Mouse (Mus musculus): ENCODE measurements around the gene Sema5a. TPM values are rescaled to one million over a fixed set of nuclear protein-coding genes. Genes with fewer than 3 reads are reported as not detected.

The Sema5a gene
- polyA plus RNA-seq, 1 experiment from 2014 or later, result 24.9 TPM

- H3K9ac ChIP-seq (replicated peaks; ENCODE audit: low read depth, low read length), result no peak overlapping the region
- WGBS, result 86% methylated on average over 2 of the region's 2 CpGs
- no peaks in the 10 kb centered on the region for H3K4me1 ChIP-seq (ENCODE audit: control insufficient read depth, insufficient read depth, low read length)
- H3K9me3 ChIP-seq (ENCODE audit: control insufficient read depth, low read depth, low read length), result no peaks in the 10 kb centered on the region
- H3K4me3 ChIP-seq (ENCODE audit: low read depth, low read length), result no peak overlapping the region
- no peak overlapping the region for H3K4me2 ChIP-seq (replicated peaks; ENCODE audit: low read depth, low read length)
- no peaks in the 10 kb centered on the region for H3K36me3 ChIP-seq (ENCODE audit: control insufficient read depth, insufficient read depth, low read length)
- no peaks in the 10 kb centered on the region for H3K27me3 ChIP-seq (ENCODE audit: control insufficient read depth, insufficient read depth, low read length)
- no peak overlapping the region for H3K27ac ChIP-seq (ENCODE audit: low read length)
- no peak for ATAC-seq (ENCODE audit: insufficient number of reproducible peaks, insufficient read depth, low FRiP score, low read depth)
These were observed 261.3 kb downstream of the Sema5a start for GRCm38 (mm10) chr15:32505941-32506340.

- no peak for ATAC-seq (ENCODE audit: insufficient number of reproducible peaks, insufficient read depth, low FRiP score, low read depth)
- H3K9me3 ChIP-seq (ENCODE audit: control insufficient read depth, low read depth, low read length), result no peaks in the 10 kb centered on the region
- H3K4me2 ChIP-seq (replicated peaks; ENCODE audit: low read depth, low read length), result no peak overlapping the region
- H3K4me3 ChIP-seq (ENCODE audit: low read depth, low read length), result no peak overlapping the region
- no peak overlapping the region for H3K27ac ChIP-seq (ENCODE audit: low read length)
- no peaks in the 10 kb centered on the region for H3K36me3 ChIP-seq (ENCODE audit: control insufficient read depth, insufficient read depth, low read length)
- H3K27me3 ChIP-seq (ENCODE audit: control insufficient read depth, insufficient read depth, low read length), result no peaks in the 10 kb centered on the region
- H3K9ac ChIP-seq (replicated peaks; ENCODE audit: low read depth, low read length), result no peak overlapping the region
- H3K4me1 ChIP-seq (ENCODE audit: control insufficient read depth, insufficient read depth, low read length), result no peaks in the 10 kb centered on the region
These were observed 263.7 kb downstream of the Sema5a start for GRCm38 (mm10) chr15:32508282-32508681.

GRCm38 (mm10) chr15:32514877-32515276, 270.3 kb downstream of the Sema5a start:
- H3K27ac ChIP-seq (ENCODE audit: low read length), result no peak overlapping the region
- H3K9ac ChIP-seq (replicated peaks; ENCODE audit: low read depth, low read length), result no peak overlapping the region

GRCm38 (mm10) chr15:32517954-32518353, 273.3 kb downstream of the Sema5a start:
- H3K27ac ChIP-seq (ENCODE audit: low read length), result no peak overlapping the region
- no peak overlapping the region for H3K9ac ChIP-seq (replicated peaks; ENCODE audit: low read depth, low read length)
- H3K36me3 ChIP-seq (ENCODE audit: control insufficient read depth, insufficient read depth, low read length), result no peaks in the 10 kb centered on the region
- H3K9me3 ChIP-seq (ENCODE audit: control insufficient read depth, low read depth, low read length), result no peaks in the 10 kb centered on the region
- H3K4me3 ChIP-seq (ENCODE audit: low read depth, low read length), result no peak overlapping the region
- no peak for ATAC-seq (ENCODE audit: insufficient number of reproducible peaks, insufficient read depth, low FRiP score, low read depth)
- 85% methylated on average over 2 of the region's 2 CpGs for WGBS
- H3K4me1 ChIP-seq (ENCODE audit: control insufficient read depth, insufficient read depth, low read length), result no peaks in the 10 kb centered on the region
- no peak overlapping the region for H3K4me2 ChIP-seq (replicated peaks; ENCODE audit: low read depth, low read length)
- no peaks in the 10 kb centered on the region for H3K27me3 ChIP-seq (ENCODE audit: control insufficient read depth, insufficient read depth, low read length)

More at GRCm38 (mm10) chr15:32514877-32515276, 270.3 kb downstream of the Sema5a start:
- 11% methylated on average over 1 of the region's 1 CpGs for WGBS
- no peak overlapping the region for H3K4me2 ChIP-seq (replicated peaks; ENCODE audit: low read depth, low read length)
- ATAC-seq (ENCODE audit: insufficient number of reproducible peaks, insufficient read depth, low FRiP score, low read depth), result no peak
- no peaks in the 10 kb centered on the region for H3K9me3 ChIP-seq (ENCODE audit: control insufficient read depth, low read depth, low read length)
- H3K36me3 ChIP-seq (ENCODE audit: control insufficient read depth, insufficient read depth, low read length), result no peaks in the 10 kb centered on the region
- H3K27me3 ChIP-seq (ENCODE audit: control insufficient read depth, insufficient read depth, low read length), result no peaks in the 10 kb centered on the region
- H3K4me3 ChIP-seq (ENCODE audit: low read depth, low read length), result no peak overlapping the region
- no peaks in the 10 kb centered on the region for H3K4me1 ChIP-seq (ENCODE audit: control insufficient read depth, insufficient read depth, low read length)

DNA sequence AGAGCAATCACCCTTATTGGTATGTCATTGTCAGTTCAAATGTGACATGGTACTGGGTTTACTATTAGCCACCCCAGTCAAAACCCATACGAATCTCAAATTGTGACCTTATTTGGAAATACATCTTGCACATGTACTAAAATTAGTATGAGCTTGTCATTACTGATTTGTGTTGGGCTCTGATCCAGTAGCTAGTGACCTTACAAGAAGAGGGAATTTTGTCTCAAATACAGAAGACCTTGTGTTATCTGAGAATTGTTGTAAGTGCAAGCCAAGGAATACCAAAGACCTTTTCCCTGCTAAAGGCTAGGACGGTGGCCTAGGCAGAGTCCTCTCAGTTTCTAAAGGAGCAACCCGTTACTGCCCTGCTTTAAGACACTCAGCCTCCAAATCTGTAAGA, 287.9 kb downstream of the Sema5a start:
- Histone ChIP-seq H3K4me1 (ENCODE audit: control insufficient read depth, insufficient read depth, low read length) (no peaks in the 10 kb centered on the region), H3K4me3 (ENCODE audit: low read depth, low read length) (no peak overlapping the region), H3K9me3 (ENCODE audit: control insufficient read depth, low read depth, low read length) (no peaks in the 10 kb centered on the region), H3K36me3 (ENCODE audit: control insufficient read depth, insufficient read depth, low read length) (no peaks in the 10 kb centered on the region), H3K27ac (ENCODE audit: low read length) (no peak overlapping the region), H3K9ac (replicated peaks; ENCODE audit: low read depth, low read length) (no peak overlapping the region), H3K4me2 (replicated peaks; ENCODE audit: low read depth, low read length) (no peak overlapping the region), H3K27me3 (ENCODE audit: control insufficient read depth, insufficient read depth, low read length) (no peaks in the 10 kb centered on the region)
- 70% methylated on average over 3 of the region's 3 CpGs for WGBS
- ATAC-seq (ENCODE audit: insufficient number of reproducible peaks, insufficient read depth, low FRiP score, low read depth), result no peak

GRCm38 (mm10) chr15:32533541-32534080, 289.0 kb downstream of the Sema5a start:
- no peak overlapping the region for H3K4me2 ChIP-seq (replicated peaks; ENCODE audit: low read depth, low read length)
- no peak overlapping the region for H3K27ac ChIP-seq (ENCODE audit: low read length)
- no peaks in the 10 kb centered on the region for H3K4me1 ChIP-seq (ENCODE audit: control insufficient read depth, insufficient read depth, low read length)
- no peak overlapping the region for H3K9ac ChIP-seq (replicated peaks; ENCODE audit: low read depth, low read length)
- H3K4me3 ChIP-seq (ENCODE audit: low read depth, low read length), result no peak overlapping the region
- no peaks in the 10 kb centered on the region for H3K36me3 ChIP-seq (ENCODE audit: control insufficient read depth, insufficient read depth, low read length)
- H3K27me3 ChIP-seq (ENCODE audit: control insufficient read depth, insufficient read depth, low read length), result no peaks in the 10 kb centered on the region
- H3K9me3 ChIP-seq (ENCODE audit: control insufficient read depth, low read depth, low read length), result no peaks in the 10 kb centered on the region
- 12% methylated on average over 1 of the region's 1 CpGs for WGBS
- no peak for ATAC-seq (ENCODE audit: insufficient number of reproducible peaks, insufficient read depth, low FRiP score, low read depth)

- 56% methylated on average over 6 of the region's 6 CpGs for WGBS
- Histone ChIP-seq H3K9me3 (ENCODE audit: control insufficient read depth, low read depth, low read length) (no peaks in the 10 kb centered on the region), H3K27ac (ENCODE audit: low read length) (no peak overlapping the region), H3K27me3 (ENCODE audit: control insufficient read depth, insufficient read depth, low read length) (no peaks in the 10 kb centered on the region), H3K4me3 (ENCODE audit: low read depth, low read length) (no peak overlapping the region), H3K4me1 (ENCODE audit: control insufficient read depth, insufficient read depth, low read length) (no peaks in the 10 kb centered on the region), H3K9ac (replicated peaks; ENCODE audit: low read depth, low read length) (no peak overlapping the region), H3K4me2 (replicated peaks; ENCODE audit: low read depth, low read length) (no peak overlapping the region), H3K36me3 (ENCODE audit: control insufficient read depth, insufficient read depth, low read length) (no peaks in the 10 kb centered on the region)
- ATAC-seq (ENCODE audit: insufficient number of reproducible peaks, insufficient read depth, low FRiP score, low read depth), result no peak
These were observed 292.3 kb downstream of the Sema5a start for GRCm38 (mm10) chr15:32536755-32537503.

- no peaks in the 10 kb centered on the region for H3K36me3 ChIP-seq (ENCODE audit: control insufficient read depth, insufficient read depth, low read length)
- H3K4me2 ChIP-seq (replicated peaks; ENCODE audit: low read depth, low read length), result no peak overlapping the region
- ATAC-seq (ENCODE audit: insufficient number of reproducible peaks, insufficient read depth, low FRiP score, low read depth), result no peak
- no peak overlapping the region for H3K4me3 ChIP-seq (ENCODE audit: low read depth, low read length)
- 45% methylated on average over 2 of the region's 2 CpGs for WGBS
- H3K4me1 ChIP-seq (ENCODE audit: control insufficient read depth, insufficient read depth, low read length), result no peaks in the 10 kb centered on the region
- no peaks in the 10 kb centered on the region for H3K9me3 ChIP-seq (ENCODE audit: control insufficient read depth, low read depth, low read length)
- H3K9ac ChIP-seq (replicated peaks; ENCODE audit: low read depth, low read length), result no peak overlapping the region
- H3K27me3 ChIP-seq (ENCODE audit: control insufficient read depth, insufficient read depth, low read length), result no peaks in the 10 kb centered on the region
- H3K27ac ChIP-seq (ENCODE audit: low read length), result no peak overlapping the region
These were observed 292.8 kb downstream of the Sema5a start for GRCm38 (mm10) chr15:32537504-32537792.

DNA sequence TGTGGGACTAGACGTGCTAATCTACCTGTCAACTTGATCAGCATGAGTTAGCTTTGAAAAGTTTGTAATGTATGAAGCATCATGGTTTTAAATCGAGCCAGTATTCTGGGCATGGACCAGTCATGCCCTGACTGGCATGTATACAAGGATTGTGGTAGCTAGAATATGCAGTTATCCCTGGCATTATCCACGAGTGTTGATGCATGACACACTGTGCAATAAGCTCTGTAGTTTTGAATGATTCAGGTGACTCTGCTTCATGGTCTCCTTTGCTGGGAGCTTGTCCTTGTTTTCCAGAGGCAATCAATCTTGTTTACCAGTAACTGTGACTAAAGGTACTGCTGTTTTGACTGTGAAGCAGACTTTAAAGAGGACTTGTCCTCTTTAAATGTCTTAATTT, 293.5 kb downstream of the Sema5a start:
- Histone ChIP-seq H3K27ac (ENCODE audit: low read length) (no peak overlapping the region), H3K27me3 (ENCODE audit: control insufficient read depth, insufficient read depth, low read length) (no peaks in the 10 kb centered on the region), H3K9ac (replicated peaks; ENCODE audit: low read depth, low read length) (no peak overlapping the region), H3K4me1 (ENCODE audit: control insufficient read depth, insufficient read depth, low read length) (no peaks in the 10 kb centered on the region), H3K36me3 (ENCODE audit: control insufficient read depth, insufficient read depth, low read length) (no peaks in the 10 kb centered on the region), H3K9me3 (ENCODE audit: control insufficient read depth, low read depth, low read length) (no peaks in the 10 kb centered on the region), H3K4me3 (ENCODE audit: low read depth, low read length) (no peak overlapping the region), H3K4me2 (replicated peaks; ENCODE audit: low read depth, low read length) (no peak overlapping the region)
- ATAC-seq (ENCODE audit: insufficient number of reproducible peaks, insufficient read depth, low FRiP score, low read depth), result no peak
- 75% methylated on average over 3 of the region's 3 CpGs for WGBS
